Mouse (Mus musculus): ENCODE measurements around the gene Prmt3.

DNA sequence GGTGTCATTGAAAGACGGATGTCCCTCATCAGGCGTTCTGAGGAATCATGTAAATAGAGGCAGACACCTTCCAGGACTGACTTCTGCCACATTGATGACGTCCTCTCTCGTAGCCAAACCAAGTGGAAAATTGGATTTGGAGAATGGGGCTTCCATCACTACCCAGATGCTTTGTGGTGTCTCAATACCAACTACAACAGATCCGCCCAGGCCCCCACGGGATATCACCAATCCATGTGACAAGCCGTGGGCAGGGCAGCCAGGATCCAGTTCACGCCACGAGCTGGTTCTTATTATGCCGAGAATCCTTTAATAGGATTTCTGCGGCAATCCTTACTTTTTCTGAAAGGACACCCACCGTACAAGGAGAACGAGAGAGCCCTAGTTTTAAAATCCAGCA is 100.9 kb downstream of the Prmt3 start:
- TF ChIP-seq CTCF (IDR thresholded peaks at IDR 0.05; ENCODE audit: low read depth) (no peak), EP300 (IDR thresholded peaks at IDR 0.05; ENCODE audit: low read depth) (no peak)
